Mouse (Mus musculus): Measurements from ENCODE around the gene Vangl1. TPM values are rescaled to one million over a fixed set of nuclear protein-coding genes. Genes with fewer than 3 reads are reported as not detected.

Gene Vangl1
- polyA plus RNA-seq, 1 experiment from 2014 or later: 31.8 TPM

DNA sequence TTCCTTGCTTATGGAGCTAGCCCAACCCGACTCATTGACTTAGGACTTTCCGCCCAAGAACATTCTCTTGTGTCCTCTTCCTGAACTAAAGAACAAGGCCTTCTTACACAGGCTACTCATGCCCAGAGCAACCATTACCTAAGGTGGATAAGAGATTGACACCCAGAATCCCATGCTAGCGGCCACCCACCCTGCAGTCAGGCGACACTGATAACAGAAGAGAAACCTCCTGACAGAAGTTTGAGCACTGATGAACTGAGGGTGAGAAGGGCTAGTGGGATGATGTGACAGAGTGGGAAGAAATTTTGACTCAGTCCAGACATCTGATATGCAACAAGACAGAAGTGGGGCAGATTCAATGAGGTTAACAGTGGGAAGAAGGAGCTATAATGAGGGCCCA is 60.1 kb downstream of the Vangl1 start:
- Histone ChIP-seq H3K27me3 (replicated peaks) (no peaks in the 10 kb centered on the region), H3K36me3 (peaks cover 4% of the 10 kb centered on the region; the same call in 1 of the 2 replicates), H3K9ac (no peak overlapping the region), H3K4me1 (replicated peaks) (peaks cover 39% of the 10 kb centered on the region), H3K9me3 (replicated peaks) (no peaks in the 10 kb centered on the region), H3K4me2 (no peak overlapping the region), H3K4me3 (no peak overlapping the region), H3K27ac (ENCODE audit: poor library complexity, severe bottlenecking) (peak overlapping the region; percentile 51)
- WGBS: 73% methylated on average over 4 of the region's 4 CpGs
- 0 out of 2 replicates have a peak, but pooled peaks have one; percentile 63 for ATAC-seq (ENCODE audit: insufficient number of reproducible peaks, low FRiP score)

DNA sequence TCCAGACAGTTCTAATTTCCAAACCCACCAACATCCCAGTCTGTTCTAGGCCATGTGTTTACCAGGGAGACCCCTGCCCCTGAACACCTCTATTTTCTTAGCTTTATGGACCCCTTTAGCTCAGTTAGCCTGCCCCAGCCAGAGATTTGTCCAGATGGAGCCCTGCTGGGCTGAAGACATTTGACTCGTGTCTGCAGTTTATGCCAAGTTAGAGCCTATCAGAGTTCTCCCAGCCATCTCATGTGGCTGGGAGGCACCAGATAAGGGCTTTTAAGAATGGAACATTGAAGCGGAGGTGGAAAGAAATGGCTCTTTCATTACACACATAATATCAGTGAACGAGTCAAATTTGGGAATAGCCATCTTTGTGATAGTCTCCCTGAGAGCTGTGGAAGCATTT is 61.0 kb downstream of the Vangl1 start:
- peak; percentile 54; the same call in 1 of the 2 replicates for ATAC-seq (ENCODE audit: insufficient number of reproducible peaks, low FRiP score)
- H3K9me3 ChIP-seq (replicated peaks): no peaks in the 10 kb centered on the region
- no peak overlapping the region for H3K4me3 ChIP-seq
- no peaks in the 10 kb centered on the region for H3K27me3 ChIP-seq (replicated peaks)
- peak overlapping the region; percentile 13; the same call in 1 of the 2 replicates for H3K27ac ChIP-seq (ENCODE audit: poor library complexity, severe bottlenecking)
- no peak overlapping the region for H3K9ac ChIP-seq
- no peak overlapping the region for H3K4me2 ChIP-seq
- H3K36me3 ChIP-seq: peaks cover 4% of the 10 kb centered on the region; the same call in 1 of the 2 replicates
- 34% methylated on average over 3 of the region's 3 CpGs for WGBS
- peaks cover 37% of the 10 kb centered on the region for H3K4me1 ChIP-seq (replicated peaks)

DNA sequence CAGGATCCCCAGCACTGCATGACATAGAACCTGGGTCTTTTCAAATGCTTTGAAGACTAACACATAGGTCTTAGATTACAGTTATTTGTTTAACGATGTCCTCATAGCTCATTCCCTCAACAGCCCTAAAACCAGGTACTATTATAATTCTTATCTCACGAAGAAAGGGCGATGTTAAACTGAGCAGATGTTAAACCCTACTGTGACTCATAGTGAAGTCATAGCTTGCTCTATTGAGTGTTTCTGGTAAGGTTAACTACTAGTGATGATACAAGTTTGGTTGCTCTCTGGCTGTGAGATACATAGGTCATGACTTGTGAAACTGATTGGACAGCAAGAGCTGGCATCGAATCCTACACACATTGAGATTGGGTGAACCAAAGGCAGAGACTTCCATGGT is 61.5 kb downstream of the Vangl1 start:
- Histone ChIP-seq H3K4me2 (no peak overlapping the region), H3K27ac (ENCODE audit: poor library complexity, severe bottlenecking) (0 out of 2 replicates have a peak overlapping the region, but pooled peaks have one; percentile 13), H3K9ac (no peak overlapping the region), H3K4me1 (replicated peaks) (peaks cover 34% of the 10 kb centered on the region), H3K4me3 (no peak overlapping the region), H3K27me3 (replicated peaks) (peaks cover 2% of the 10 kb centered on the region; the same call in 1 of the 2 replicates), H3K9me3 (replicated peaks) (no peaks in the 10 kb centered on the region), H3K36me3 (peaks cover 4% of the 10 kb centered on the region; the same call in 1 of the 2 replicates)
- 81% methylated on average over 4 of the region's 4 CpGs for WGBS
- ATAC-seq (ENCODE audit: insufficient number of reproducible peaks, low FRiP score): no peak

DNA sequence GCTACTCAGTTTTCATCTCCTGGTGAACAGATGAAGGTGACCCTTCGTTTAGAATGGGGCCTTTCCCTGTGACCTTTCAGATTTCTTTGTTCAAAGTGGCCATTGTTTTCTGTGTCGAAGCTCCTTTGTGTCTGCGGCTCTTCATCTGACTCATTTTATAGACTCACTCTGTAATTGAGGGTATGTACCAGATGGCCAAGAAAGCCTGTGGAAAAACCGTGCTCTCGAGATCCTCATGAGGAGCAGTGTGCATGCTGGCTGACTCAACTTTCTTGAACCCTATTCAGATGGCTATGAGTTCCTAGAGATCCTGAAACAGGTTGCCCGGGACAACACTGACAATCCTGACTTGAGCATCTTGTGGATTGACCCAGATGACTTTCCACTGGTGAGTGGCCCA is 62.6 kb downstream of the Vangl1 start:
- no peak overlapping the region for H3K27ac ChIP-seq (ENCODE audit: poor library complexity, severe bottlenecking)
- WGBS: 76% methylated on average over 6 of the region's 6 CpGs
- peaks cover 26% of the 10 kb centered on the region for H3K4me1 ChIP-seq (replicated peaks)
- H3K4me2 ChIP-seq: no peak overlapping the region
- peaks cover 2% of the 10 kb centered on the region; the same call in 1 of the 2 replicates for H3K27me3 ChIP-seq (replicated peaks)
- no peak overlapping the region for H3K4me3 ChIP-seq
- no peak overlapping the region for H3K9ac ChIP-seq
- no peak for ATAC-seq (ENCODE audit: insufficient number of reproducible peaks, low FRiP score)
- H3K36me3 ChIP-seq: peaks cover 4% of the 10 kb centered on the region; the same call in 1 of the 2 replicates
- H3K9me3 ChIP-seq (replicated peaks): no peaks in the 10 kb centered on the region

DNA sequence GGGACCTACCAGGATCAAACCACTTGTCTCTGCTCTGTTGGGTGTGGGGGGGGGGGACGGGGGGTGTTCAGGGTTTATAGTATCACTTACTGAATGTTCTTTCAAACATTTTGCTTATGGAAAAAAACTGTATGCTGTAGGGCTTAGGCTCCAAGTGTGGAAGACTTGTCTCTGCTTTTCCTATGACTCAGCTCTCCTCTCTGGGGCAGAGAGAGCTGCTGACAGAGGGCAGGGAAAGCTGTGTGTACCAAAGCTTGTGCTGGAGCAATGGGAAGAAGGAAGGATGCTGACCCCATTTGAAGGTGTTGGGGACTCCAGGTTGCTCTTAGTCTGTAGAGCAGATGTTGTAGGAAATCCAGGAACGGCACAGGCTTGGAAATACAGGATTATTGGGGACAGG is 63.0 kb downstream of the Vangl1 start:
- Histone ChIP-seq H3K36me3 (peaks cover 4% of the 10 kb centered on the region; the same call in 1 of the 2 replicates), H3K4me3 (no peak overlapping the region), H3K27ac (ENCODE audit: poor library complexity, severe bottlenecking) (no peak overlapping the region; the same call in 1 of the 2 replicates), H3K4me2 (no peak overlapping the region), H3K27me3 (replicated peaks) (peaks cover 2% of the 10 kb centered on the region; the same call in 1 of the 2 replicates), H3K9ac (no peak overlapping the region), H3K9me3 (replicated peaks) (no peaks in the 10 kb centered on the region), H3K4me1 (replicated peaks) (peaks cover 25% of the 10 kb centered on the region)
- WGBS: 75% methylated on average over 2 of the region's 2 CpGs
- ATAC-seq (ENCODE audit: insufficient number of reproducible peaks, low FRiP score): no peak

DNA sequence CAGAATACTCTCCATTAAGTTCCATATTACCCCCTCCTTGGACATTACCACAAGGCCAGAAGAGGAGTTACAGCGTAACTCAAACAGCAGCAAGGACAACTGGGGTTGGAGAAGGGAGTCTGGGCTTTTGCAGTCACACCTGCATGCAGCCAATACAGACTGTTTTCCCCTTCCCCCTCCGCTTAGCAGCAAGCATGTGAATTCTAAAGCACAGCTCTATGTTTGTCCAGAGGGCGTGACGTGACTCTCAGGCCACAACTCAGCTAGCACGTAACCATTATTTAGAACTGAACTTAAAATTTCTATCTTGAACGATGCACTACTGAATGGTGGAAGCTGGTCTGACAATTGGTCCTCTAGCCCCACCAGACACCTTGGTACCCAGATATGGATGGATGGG is 63.9 kb downstream of the Vangl1 start:
- Histone ChIP-seq H3K4me1 (replicated peaks) (peaks cover 30% of the 10 kb centered on the region), H3K27me3 (replicated peaks) (peaks cover 2% of the 10 kb centered on the region; the same call in 1 of the 2 replicates), H3K4me2 (no peak overlapping the region), H3K9me3 (replicated peaks) (no peaks in the 10 kb centered on the region), H3K27ac (ENCODE audit: poor library complexity, severe bottlenecking) (no peak overlapping the region), H3K36me3 (peaks cover 4% of the 10 kb centered on the region; the same call in 1 of the 2 replicates), H3K9ac (no peak overlapping the region), H3K4me3 (no peak overlapping the region)
- no peak for ATAC-seq (ENCODE audit: insufficient number of reproducible peaks, low FRiP score)
- 86% methylated on average over 6 of the region's 6 CpGs for WGBS

DNA sequence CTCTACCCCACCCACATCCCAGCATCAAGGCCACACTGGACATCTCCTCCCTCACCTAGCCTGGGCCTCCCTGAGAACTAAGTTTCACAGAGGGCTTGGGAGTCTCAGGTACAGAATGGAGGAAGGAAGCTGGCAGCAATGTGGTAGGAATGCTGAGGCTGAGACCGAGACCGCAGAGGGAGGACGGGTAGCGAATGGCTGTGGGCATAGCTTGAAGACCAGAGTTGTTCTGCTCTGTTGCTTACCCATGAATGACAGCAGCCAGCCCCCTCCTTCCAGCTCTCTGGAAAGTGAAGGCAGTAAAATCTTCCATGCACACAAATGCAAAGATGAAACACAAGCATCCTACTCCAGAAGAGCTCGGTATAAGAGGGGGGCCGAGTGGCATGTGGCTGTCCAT is 65.6 kb downstream of the Vangl1 start:
- H3K4me3 ChIP-seq: no peak overlapping the region
- 86% methylated on average over 6 of the region's 6 CpGs for WGBS

DNA sequence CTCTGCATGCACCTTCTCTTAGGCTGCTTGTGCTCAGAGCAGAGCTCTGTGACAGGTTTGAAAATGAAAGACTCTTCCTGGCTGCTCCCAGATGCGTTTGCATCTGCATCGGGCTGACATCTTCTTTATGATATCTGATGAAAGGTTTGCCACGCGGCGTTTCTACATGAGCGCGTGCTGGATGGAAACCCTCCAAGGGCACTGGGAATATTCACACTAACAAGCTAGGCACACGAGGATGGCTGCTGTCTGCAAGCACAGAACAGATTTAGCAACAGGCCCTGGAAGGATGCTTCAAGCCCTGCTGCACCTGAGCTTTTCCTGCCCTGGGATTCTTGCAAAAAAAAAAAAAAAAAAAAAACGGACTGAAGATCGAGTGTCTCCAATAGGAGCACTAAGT is 67.3 kb downstream of the Vangl1 start:
- H3K36me3 ChIP-seq: no peaks in the 10 kb centered on the region
- H3K27me3 ChIP-seq (replicated peaks): peaks cover 2% of the 10 kb centered on the region; the same call in 1 of the 2 replicates
- no peak overlapping the region for H3K9ac ChIP-seq
- H3K4me2 ChIP-seq: no peak overlapping the region
- 77% methylated on average over 10 of the region's 10 CpGs for WGBS
- peaks cover 17% of the 10 kb centered on the region for H3K4me1 ChIP-seq (replicated peaks)
- no peak overlapping the region for H3K27ac ChIP-seq (ENCODE audit: poor library complexity, severe bottlenecking)
- no peaks in the 10 kb centered on the region for H3K9me3 ChIP-seq (replicated peaks)
- ATAC-seq (ENCODE audit: insufficient number of reproducible peaks, low FRiP score): no peak
- no peak overlapping the region for H3K4me3 ChIP-seq

More for the DNA sequence above, 65.6 kb downstream of the Vangl1 start:
- peaks cover 24% of the 10 kb centered on the region for H3K4me1 ChIP-seq (replicated peaks)
- H3K27ac ChIP-seq (ENCODE audit: poor library complexity, severe bottlenecking): no peak overlapping the region
- no peak overlapping the region for H3K4me2 ChIP-seq
- no peaks in the 10 kb centered on the region for H3K9me3 ChIP-seq (replicated peaks)
- peaks cover 2% of the 10 kb centered on the region; the same call in 1 of the 2 replicates for H3K27me3 ChIP-seq (replicated peaks)
- ATAC-seq (ENCODE audit: insufficient number of reproducible peaks, low FRiP score): no peak
- H3K9ac ChIP-seq: no peak overlapping the region
- H3K36me3 ChIP-seq: peaks cover under 1% of the 10 kb centered on the region; the same call in 1 of the 2 replicates

DNA sequence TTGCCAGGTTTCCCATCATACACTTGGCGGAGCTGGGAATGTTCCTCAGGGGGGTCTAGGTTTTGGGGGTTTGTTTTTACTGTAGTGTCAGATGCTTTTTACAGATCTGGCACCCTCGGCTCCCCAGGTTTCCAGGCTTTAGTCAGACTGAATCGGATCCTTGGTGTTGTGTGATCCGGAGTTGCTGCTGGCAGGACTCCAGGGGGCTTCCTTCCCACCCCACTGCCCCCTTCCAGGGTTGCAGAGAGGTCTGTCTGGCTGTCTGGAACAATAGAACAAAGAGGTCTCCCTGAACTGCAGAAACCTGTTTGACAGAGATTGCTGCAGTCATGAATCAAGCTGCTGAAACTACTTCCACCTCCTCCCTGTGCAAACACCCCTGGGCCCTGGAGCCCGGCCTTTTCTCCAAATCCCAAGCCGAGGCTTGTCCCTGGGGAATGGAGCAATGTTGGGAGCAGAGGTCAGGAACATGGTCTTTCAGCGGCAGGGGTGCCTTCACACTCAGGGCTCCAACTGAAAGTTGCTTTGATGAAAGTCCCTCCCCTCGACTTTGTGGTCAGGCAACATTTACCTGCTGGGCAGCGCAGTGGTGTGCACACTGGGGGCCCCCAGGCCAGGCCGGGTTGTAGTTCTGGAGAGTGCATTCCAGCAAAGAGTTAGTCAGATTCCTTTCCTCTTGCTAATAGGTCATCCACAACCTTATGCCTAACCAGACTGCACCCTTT is 68.9 kb downstream of the Vangl1 start:
- H3K27me3 ChIP-seq (replicated peaks): peaks cover 2% of the 10 kb centered on the region; the same call in 1 of the 2 replicates
- H3K27ac ChIP-seq (ENCODE audit: poor library complexity, severe bottlenecking): peak overlapping the region; percentile 17
- 27% methylated on average over 10 of the region's 10 CpGs for WGBS
- no peak overlapping the region for H3K4me3 ChIP-seq
- H3K36me3 ChIP-seq: no peaks in the 10 kb centered on the region
- H3K9ac ChIP-seq: peak overlapping the region; percentile 25; the same call in 1 of the 2 replicates
- no peaks in the 10 kb centered on the region for H3K9me3 ChIP-seq (replicated peaks)
- peaks cover 20% of the 10 kb centered on the region for H3K4me1 ChIP-seq (replicated peaks)
- no peak overlapping the region for H3K4me2 ChIP-seq
- ATAC-seq (ENCODE audit: insufficient number of reproducible peaks, low FRiP score): 0 out of 2 replicates have a peak, but pooled peaks have one; percentile 7

DNA sequence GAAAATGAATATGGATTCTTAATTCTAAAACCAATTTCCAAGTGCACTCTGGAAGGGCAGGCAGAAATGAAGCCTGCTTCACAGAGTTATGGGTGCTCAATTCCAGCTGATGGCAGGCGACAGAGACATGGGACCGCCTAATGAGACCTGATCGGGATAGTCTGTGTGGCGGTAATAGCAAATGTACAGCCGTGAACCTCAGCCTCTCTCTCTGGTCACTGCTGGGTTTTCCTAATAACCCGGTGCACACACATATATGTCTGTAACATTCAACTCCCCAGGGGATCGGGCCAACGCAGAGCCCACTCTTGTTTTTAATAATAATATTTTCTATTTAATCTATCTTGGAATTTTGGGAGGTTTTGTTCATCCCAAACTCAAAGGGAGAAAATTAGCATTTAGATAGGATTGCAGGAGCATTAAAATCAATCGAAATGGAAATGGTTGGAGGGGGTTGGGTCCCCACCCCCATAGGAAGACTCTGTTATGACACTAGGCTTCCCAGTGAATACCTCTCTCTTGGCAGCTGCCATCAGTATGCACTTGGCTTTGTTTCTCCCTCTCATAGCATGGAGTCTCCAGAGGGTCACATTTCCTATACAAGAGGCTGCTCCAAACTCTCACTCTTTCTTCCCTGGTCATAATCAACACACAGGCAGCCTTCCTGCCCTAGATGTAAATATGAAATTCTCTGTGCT is 72.7 kb downstream of the Vangl1 start:
- no peak overlapping the region for H3K4me2 ChIP-seq
- no peak for ATAC-seq (ENCODE audit: insufficient number of reproducible peaks, low FRiP score)
- WGBS: 95% methylated on average over 9 of the region's 9 CpGs

DNA sequence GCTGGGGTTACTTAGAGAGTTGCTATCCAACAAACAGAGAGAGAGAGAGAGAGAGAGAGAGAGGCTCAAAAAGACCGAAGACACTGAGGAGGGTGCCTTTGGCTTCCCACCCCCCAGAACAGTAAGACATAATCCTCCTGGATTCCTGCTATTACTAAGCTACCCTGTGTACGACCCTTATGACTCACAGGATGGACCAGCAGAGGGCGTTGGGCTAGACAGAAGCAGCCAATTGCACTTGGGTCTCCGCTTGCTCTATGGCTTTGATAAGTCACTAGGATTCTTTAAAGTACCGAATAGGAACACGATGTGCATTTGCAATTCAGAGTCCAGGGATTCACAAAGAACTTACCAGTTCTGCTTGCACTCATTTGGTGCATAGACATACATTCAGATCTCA is 74.0 kb downstream of the Vangl1 start:
- H3K9me3 ChIP-seq (replicated peaks): no peaks in the 10 kb centered on the region
- H3K4me3 ChIP-seq: no peak overlapping the region
- 68% methylated on average over 6 of the region's 6 CpGs for WGBS

More for the DNA sequence above, 72.7 kb downstream of the Vangl1 start:
- no peak overlapping the region for H3K4me3 ChIP-seq
- no peaks in the 10 kb centered on the region for H3K9me3 ChIP-seq (replicated peaks)
- H3K27me3 ChIP-seq (replicated peaks): no peaks in the 10 kb centered on the region; the same call in 1 of the 2 replicates
- peaks cover 3% of the 10 kb centered on the region; the same call in 1 of the 2 replicates for H3K36me3 ChIP-seq
- no peak overlapping the region for H3K27ac ChIP-seq (ENCODE audit: poor library complexity, severe bottlenecking)
- no peak overlapping the region for H3K9ac ChIP-seq
- peaks cover 20% of the 10 kb centered on the region for H3K4me1 ChIP-seq (replicated peaks)

More for the DNA sequence above, 74.0 kb downstream of the Vangl1 start:
- H3K27me3 ChIP-seq (replicated peaks): no peaks in the 10 kb centered on the region; the same call in 1 of the 2 replicates
- H3K27ac ChIP-seq (ENCODE audit: poor library complexity, severe bottlenecking): no peak overlapping the region
- no peak overlapping the region for H3K4me2 ChIP-seq
- H3K4me1 ChIP-seq (replicated peaks): peaks cover 8% of the 10 kb centered on the region
- H3K36me3 ChIP-seq: peaks cover 3% of the 10 kb centered on the region; the same call in 1 of the 2 replicates
- ATAC-seq (ENCODE audit: insufficient number of reproducible peaks, low FRiP score): no peak
- no peak overlapping the region for H3K9ac ChIP-seq
